Mouse (Mus musculus): Measurements from ENCODE around the gene Mfsd13b.
"Not testable (repeated sequence)": the region's sequence is repeated elsewhere in the genome, so short reads cannot be mapped to it uniquely, and the experiment has no call there.

Mfsd13b gene

DNA sequence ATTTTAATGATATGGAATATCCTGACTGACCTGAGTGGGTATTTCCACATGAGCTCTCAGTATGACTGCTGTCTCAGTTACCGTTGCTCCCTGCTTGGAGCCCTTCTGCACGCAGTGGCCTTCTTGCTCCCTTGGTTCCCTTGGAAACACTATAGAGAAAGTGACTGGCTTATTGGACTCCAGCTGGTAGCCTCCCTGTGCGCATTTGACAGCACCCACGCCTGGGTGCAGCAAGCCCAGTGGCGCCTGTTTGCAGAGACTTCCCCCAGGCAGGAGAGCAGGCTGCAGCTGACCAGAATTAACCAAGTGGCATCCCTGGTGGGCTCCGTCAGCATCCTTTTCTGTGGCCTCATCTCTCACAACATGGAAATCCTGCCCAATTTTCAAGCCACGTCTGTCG, 8.9 kb downstream of the Mfsd13b start:
- DNase-seq = no peak

DNA sequence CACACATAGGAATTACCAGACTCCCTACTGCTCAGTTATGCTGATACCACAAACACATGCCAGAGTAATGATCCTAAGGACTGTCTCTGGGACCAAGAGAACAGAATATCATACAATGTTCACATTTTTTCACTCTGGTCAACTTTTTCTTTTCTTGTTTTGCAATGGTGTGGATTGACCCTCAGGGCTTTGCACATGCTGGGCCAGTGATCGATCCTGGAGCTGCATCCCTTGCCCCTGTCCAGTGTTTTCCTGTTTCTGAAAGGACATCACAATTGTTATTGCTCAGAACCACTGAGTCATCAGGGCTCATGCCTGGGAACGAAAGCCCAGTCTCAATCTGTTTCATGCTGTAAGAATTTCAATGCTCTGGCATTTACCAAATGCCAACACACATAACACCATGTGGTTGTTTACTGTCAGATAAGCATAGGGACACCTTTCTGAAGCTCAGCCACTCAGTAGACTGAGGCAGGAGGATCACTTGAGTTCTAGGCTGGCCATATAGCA, 16.8 kb downstream of the Mfsd13b start:
- DNase-seq = no peak

DNA sequence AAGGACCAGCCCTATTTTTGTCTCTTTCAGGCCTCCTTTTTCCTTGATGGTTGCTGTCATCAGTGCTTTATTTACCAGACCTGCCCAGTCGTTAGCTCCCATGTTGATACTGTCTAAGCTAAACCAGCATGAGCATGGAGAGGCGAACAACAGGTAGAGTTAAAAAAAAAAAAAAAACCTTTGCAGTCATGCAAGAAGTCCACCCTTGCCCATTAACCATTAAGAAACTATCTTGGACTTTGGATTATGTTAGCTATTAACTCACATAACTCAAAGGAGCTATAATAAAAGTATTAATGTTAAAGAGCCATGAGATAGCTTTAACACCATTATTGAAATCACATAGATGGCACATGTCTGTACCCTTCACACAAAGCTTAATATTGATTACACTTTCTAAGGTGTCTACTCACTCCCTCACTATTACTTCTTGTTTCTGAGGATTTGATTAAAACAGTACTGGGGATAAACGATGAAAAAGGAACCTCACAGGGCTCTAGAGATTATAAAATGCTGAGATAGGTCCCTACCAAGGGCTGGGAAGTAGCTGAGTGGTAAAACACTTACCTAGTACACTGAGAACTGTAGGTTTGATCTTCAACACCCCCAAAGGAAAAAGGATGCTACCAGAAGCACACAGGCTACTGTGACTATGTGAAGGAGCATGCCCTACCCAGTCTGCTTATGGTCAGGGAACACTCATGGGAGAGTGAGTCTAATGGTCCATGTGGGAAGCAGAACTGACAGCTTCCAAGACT, 17.9 kb downstream of the Mfsd13b start:
- no peak for DNase-seq

DNA sequence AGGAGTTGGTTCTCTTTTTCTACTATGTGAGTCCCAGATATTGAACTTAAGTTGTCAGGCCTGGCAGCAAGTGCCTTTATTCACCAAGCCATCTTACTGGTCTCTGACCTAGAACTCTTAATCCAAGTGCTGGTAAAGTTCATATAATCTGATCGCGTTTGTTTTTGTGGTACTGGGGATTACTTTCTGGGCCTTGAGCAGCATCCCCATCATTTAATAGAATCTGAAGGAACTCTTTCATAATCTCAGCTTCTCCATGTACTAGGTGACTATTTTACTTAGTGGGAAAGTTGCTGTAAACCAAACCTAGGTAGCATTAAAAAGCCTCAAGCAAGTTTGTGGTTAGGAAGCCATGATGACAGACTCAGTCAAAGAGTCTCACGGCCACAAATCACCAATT, 19.6 kb downstream of the Mfsd13b start:
- no peak for DNase-seq

DNA sequence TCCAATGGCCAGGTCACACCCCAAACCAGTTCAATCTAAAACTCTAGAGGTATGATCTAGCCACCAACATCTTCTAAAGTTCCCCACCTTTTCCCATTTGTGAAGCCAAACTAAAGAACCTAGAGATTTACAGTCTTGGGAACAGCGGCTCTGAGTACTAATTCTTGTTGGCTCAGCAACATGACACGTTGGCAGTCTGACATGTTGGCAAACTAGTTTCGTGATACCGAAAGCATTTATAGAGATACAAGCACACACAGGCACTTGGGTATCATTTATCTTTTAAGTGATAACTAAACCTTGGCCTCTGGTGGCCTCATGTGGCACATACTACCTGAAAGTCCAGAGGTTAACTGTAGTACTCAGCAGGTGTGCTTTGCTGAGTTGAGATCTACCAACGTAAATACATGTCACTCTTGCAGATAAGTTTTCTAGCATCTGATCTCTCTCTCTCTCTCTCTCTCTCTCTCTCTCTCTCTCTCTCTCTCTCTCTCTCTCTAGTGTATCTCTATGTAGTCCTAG, 20.2 kb downstream of the Mfsd13b start:
- DNase-seq = no peak

DNA sequence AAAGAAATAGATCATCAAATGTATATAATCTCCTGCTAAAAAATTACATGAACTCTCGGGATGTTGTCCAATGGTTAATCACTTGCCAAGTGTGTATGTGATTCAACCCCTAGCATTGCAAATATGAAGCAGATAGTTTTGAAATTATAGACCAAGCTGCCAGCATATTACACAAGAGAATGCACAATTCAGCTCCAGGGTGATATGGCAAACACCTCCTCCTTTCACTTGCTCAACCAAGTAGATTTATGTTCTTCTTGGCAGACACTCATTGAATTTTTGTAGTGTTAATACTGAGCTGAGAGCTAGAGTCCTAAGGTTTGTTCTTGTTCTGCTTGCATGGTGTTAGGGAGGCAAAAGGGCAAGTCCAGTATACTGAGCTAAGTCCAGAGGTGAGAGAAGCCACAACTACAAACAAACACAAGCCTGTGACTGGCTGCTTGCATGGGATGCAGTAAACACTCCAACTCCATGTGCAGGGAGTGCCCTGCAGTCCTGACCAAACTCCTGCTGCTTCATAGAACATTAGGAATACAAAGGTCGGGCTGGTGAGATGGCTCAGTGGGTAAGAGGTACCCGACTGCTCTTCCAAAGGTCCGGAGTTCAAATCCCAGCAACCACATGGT, 21.6 kb downstream of the Mfsd13b start:
- peak; percentile 63 to 91 for DNase-seq

DNA sequence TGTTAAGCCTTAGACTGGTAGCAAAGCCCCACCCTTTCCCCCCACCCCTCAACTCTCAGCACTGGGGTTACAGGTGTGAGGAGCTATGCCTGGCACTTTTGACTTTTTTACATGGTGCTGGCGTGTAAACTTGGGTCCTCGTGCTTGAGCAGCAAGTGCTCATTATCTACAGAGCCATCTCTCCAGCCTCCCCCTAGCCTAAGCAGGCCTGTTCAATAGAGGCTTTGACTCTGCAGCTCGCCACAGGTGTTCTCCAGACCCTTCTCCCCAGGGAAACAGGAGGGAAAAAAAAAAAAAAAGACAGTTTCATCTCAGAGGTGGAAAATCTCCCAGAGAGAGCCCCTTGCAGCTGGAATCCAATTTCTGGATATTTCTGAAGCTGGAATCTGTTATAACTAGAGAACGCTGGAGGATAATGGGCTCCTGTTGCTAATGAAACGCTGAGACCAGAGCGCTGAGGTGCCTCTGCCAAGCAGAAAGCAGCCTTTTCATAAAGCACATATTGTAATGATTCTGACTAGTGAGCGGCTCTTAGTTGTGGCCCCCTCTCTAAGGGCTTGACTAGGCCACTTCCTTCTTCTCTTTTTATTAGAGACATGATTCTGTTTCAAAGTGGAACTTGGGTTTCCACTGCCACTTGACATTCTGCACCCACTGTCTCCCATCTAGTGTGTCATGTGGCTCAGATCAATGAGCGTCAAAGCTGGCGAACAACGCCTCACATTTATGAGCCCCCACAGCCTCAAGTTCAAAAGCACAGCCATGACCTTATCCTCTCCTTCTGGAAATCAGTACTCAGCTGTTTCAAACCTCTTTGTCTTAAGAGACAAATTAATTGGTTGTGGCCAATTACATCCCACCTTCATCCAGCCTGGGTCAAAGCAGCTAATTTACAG, 29.7 kb downstream of the Mfsd13b start:
- DNase-seq = no peak

DNA sequence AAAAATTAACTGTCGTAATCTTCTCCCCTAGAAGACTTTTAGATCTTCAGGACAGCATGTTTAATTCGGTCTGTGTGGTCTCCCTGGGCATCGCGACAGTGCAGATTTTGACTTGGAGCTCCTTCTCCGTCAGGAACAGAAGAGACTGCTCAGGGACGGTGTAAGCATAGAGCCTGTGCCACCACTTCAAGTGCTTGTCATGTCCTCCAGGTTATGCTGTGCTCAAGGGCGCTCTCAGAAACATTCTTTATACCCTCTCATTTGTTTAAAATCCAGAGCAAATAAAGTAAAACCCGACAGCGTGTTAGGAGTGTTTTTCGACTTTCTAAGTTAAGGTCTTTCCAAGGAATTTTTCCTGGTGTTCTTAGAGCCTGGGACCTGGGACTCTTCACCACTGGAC, 32.2 kb downstream of the Mfsd13b start:
- no peak for DNase-seq

DNA sequence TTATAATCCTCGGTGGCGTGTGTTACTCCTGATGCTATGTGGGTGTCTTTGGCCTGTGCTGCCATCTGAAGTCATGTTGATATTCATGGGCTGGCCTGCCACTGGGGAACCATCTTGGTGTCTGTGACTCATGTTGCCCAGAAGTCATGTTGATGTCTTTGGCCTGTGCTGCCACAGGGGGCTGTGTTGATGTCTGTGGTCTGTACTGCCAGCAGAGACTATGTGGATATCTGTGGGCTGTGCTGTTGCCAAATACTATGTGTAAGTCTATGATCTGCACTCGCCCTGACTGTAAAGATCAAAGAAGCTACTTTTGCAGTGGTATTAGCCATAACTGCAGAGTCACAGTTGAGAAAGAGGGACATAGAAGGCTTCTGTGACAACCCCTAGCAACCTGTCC, 36.5 kb downstream of the Mfsd13b start:
- no peak for DNase-seq

DNA sequence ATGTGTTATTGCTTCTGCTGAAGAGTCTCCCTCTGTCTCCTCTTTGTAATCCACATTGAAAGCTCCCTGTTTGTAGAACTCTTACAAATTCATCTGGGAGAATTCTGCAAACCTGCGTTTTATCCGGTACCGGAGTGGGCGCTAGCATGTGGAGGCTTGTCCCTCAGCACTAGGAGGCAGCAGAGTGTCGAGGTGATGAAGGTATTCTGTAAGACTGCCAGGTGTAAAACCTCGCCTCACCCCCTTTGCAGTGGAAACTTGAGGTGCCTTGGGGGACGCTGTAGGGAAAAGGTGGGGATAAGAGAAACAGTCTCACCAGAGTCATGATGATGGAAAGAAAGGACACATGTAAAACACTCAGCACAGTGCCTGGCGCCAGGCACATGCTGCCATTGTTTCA, 38.0 kb downstream of the Mfsd13b start:
- DNase-seq = peak; percentile 51 to 57

DNA sequence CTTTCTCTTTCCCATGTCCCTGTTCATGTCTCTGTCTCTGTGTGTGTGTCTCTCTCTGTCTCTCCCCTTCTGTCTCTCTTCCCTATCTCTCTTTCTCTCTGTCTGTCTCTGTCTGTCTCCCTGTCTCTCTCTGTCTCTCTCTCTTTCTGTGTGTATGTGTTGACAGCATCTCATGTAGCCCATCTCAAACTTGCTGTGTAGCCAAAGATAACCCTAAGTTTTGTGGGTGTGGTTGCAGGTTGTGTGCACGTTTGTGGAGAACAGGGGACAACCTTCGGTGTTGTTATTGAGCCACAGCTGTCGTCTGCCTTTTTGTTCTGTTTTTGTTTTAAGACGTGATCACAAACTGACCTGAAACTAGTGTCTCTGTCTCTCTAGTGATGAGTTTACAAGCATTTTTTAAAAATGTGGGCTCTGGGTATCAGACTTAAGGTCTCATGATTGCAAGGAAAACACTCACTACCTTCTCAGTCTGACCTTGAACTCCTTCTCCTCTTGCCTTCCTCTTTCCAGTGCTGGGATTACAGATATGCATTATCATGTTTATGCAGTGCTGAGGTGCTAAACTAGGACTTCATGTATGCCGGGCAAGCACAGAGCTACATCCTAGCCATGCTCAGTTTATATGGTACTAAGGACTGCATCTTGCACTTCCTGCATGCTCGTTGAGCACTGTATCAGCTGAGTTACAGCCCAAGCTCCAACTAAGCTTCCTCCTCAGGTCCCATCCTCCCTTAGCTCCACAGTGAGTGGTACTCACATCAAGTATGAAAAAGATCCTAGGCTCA, 43.1 kb downstream of the Mfsd13b start:
- no peak for DNase-seq

DNA sequence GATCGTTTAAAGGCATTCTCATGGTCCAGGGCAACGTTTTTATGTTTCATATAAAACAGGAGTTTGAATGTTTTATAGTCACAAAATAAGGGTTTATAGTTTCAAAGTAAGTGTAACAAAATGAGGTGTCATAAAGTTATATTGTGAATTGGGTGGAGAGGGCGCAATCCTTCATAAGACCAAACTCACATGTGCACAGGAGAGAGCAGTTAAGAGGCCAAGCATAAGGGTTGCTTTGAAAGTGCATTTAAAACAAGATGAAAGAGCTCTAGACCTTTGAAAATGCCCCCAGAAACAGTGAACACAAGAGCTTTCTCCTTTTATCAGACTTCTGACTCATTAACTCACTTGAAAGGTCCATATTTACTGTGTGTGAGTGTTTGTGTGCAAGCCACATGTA, 44.0 kb downstream of the Mfsd13b start:
- no peak for DNase-seq

DNA sequence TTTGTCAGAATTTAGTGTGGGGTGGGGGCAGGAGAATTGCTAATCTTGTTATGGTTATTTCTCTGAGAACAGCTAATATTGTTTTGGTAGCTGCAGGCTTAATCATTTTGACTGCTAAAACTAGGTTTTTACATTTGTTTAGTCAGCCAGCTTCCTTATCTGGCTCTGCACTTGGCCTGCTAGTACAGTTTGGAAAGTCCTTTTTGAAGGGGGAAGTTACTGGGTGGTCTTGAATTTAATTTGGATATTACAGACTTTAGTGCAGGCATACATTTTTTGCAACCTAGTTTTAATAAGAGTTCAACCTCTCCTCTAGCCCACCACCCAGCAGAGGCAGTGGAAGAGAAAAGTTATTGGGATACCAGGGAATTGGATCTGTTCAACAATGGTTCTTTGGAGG, 47.6 kb downstream of the Mfsd13b start:
- DNase-seq = not testable (repeated sequence)

DNA sequence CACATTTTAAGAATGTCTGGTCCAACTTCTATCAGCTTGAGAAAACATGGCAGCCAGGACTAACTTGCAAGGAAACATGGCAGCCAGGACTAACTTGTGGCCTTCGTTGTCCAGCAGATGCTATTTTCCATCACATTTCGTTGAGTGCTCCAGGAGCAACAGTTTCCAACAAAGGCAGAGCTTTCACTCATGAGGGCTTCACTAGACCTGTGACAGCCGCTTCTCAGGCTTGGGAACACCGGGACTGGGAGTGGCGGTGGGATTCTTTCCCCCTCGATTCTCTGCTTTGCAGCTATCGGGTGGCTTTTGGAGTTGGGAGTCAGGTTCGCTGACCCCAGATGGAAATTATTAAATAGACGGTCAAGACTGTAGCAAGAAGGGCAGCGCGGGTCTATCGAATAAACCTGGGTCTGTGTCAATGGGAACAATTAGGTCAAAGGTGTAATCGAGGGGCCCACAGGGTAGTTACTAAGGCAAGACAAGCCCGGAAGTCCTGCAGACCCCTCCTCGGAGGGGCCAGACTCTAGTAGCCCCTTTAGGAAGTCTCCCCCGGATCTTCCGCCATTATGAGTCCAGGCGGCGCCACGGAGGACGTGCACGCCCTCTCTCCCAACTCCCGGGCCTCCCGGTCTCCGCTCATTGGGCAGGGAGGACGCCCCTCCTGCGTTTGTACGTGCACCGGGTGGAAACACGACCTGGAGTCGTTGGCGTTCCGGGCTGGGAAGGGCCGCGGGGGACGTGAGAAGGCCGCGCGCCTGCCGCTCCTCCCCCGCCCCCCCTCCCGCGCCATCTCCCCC, 51.7 kb downstream of the Mfsd13b start, which contains the start of gene Mettl9:
Gene Mettl9 (plus strand): TSS at position 590 of the 797 bp plus-strand sequence.
- DNase-seq = peak; percentile 93 to 97

DNA sequence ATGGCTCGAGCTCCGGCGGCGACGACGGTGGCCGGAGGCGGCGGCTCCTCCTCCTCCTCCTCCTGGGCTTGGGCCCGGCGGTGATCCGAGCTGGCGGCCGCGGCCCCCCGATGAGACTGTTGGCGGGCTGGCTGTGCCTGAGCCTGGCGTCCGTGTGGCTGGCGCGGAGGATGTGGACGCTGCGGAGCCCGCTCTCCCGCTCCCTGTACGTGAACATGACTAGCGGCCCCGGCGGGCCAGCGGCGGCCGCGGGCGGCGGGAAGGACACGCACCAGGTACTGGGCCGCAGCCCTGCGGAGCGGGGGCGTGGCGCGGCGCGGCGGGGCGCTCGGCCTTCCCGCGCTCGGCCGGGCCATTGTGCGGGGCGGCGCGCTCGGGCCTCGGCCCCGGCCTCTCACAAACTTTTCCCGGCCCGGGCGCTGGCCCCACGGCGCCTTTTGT, 52.4 kb downstream of the Mfsd13b start:
- peak; percentile 46 to 75 for DNase-seq

DNA sequence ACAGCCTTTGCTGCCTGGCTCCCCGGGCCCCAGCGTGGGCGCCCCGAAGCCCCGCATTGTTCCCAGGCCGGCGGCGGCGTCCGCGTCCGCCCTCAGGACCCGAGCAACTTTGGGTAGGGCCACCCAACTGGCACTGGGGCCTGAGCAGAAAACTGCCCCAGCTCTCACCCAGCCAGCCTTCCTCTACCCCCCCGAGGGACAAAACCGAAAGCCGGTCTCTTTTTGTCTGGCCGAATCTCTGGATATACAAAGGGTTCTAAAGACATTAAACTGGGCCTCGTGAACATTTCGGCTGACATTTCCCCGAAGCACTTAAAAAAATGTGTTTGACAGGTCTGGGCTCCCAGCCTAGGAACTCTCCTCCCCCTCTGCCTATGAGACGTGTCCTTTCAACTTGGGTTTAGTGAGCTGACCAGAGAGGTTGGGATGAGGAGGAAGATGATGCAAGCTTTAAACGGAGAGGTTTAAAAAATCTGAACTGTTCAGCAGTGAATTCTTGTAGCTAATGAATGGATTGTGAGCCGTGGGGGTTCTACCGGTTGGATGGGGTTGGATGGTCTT, 52.9 kb downstream of the Mfsd13b start:
- peak; percentile 30 to 60 for DNase-seq

DNA sequence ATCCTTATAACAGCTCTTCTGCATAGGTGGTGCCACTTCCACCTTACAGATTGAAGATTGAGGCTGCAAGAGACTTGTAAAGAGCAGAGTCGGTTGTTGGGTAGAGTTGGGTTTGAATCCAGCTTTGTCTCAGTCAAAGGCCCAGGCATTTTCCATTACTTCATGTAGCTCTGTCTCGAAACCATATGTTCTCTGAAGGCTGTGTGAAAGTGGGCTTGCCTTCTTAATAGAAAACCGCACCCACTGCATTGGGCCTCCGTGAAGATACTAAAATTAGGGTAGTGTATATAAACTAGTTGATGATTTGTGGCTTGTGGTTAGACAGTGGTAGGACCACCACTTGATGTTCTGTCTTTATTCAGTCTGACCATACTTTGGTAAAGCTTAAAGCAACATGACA, 58.3 kb downstream of the Mfsd13b start:
- DNase-seq = no peak

DNA sequence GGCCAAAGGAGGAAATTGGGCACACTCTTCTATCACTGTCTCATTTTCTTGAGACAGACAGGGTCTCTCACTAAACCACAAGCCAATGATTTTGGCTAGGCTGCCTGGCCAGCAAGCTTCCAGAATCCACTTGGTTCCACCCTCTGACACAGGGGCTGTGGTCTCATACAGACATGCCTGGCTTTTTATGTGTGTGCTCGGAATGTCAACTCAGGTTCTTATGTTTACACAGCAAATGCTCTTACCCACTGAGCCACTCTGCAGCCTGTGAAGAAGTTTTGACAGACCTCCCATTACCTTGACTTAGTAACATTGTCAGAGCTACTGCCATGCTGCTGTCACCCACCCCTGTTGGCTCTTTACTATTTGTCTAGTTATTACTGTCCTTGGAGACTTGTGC, 59.7 kb downstream of the Mfsd13b start:
- DNase-seq = peak in 1 of 2 experiments; percentile 26

DNA sequence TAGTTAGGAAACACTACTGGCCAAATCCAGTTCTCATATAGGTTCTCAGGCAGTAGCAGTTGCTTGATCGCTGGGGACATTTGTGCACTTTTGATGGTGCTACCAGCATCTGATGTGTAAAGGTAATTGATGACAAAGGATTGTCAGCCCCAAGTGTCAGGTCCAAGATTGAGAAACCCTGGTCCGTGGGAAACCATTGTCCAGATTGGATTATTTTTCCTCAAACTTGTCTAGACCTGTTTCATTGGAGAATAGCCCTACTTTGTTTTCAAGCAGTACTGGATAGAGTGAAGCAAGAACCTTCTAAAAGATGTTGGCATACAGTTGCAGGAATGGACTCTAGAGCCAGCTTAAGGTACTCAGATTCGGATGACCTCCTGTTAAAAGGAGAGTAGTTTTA, 60.7 kb downstream of the Mfsd13b start:
- no peak for DNase-seq

DNA sequence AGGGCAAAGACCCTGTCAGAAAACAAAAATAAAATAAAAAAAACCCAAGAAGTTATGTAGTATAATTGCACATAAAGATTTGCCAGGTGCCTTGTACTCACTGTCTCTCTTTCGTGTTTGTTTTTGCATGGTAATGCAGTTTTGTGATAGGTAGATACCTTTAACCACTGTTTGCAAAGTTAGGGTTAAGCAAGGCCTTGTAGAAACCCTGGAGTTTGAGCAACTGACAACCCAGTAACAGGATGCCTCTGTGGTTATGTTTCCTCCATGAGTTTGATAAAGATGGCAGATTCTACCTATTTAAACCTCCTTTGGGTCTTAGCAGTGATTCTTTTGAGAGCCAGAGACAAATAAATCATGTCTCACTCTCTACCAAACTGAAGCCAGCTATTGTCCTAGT, 61.2 kb downstream of the Mfsd13b start:
- no peak for DNase-seq

DNA sequence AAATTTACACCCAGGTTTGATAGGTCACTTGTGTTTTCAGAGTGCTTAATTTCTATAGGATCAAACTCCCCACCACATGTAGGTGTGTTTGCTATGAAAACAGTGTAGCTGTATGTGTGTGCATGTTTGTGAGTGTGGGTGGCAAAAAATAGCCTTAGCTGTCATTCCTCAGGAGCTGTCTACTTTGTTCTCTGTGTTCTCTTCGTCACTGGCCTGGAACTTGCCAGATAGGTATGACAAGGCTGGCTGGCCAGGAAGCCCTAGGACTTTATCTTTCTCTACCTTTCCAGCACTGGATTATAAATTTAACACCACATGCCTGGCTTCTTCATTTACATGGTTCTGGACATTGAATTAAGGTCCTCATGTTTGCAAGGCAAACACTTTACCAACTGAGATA, 61.9 kb downstream of the Mfsd13b start:
- DNase-seq = peak in 1 of 2 experiments; percentile 34

Data from kidney, postnatal 25 days (tissue).